Mouse (Mus musculus) layer of hippocampus, adult 8-10 months (tissue): Measurements from ENCODE around the gene Cpne6. TPM values are rescaled to one million over a fixed set of nuclear protein-coding genes. Genes with fewer than 3 reads are reported as not detected.

Experiments used
- DNase-seq, 2 experiments: peaks; one replicate each; pipeline ENCODE4 v3.0.0; 2022; ENCODE audit warnings: low spot score in 2 of 2
- total RNA-seq, 4 experiments: library from RNA; stranded (reverse); gene quantifications; 2 replicates each; pipeline ENCODE4 v1.2.4; 2022

Gene Cpne6
- total RNA-seq, 4 experiments from 2014 or later, result 607 to 653 (median 629) TPM

DNA sequence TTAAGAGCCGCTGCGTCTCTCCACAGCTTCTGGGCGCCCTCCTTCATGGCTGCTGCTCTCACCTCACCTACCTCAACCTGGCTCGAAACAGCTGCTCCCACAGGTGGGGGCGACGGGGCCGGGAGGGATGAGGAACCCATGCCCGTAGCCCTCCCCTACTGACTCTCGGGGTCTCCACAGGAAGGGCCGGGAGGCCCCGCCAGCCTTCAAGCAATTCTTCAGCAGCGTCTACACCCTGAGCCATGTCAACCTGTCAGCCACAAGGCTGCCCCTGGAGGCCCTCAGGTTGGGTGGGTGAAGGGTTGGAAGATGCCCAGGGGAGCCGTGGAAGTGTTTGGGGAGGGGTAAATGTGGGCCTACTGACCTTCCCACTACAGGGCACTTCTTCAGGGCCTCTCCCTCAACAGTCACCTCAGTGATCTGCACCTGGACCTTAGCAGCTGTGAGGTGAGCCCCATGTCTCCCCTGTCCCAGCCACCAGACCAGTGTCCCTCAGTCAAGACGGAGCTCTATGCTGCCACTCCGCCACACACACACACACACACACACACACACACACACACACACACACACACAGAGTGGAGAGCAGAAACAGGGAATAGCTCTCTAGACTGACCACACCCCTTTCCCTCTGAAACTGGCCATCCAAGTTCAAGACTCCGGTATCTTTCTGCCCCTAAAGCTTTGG, 13.3 kb upstream of the Cpne6 start:
- no peak for DNase-seq

DNA sequence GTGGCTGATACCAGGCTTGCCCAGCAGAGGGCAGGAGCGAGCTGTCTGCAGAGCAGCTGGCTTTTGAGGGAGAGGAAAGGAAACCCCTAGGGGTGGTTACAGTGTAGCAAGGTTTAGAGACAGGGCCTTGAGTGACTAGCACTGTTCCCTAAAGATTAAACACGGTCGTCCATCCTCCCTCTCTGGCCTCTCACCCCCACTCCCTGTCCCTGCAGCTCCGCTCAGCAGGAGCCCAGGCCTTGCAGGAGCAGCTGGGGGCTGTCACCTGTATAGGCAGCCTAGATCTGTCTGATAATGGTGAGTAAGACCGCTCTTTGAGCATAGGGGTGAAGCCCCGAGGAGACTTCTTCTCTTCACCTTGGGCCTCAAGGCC, 12.8 kb upstream of the Cpne6 start:
- DNase-seq, result peak in 1 of 2 experiments; percentile 82

DNA sequence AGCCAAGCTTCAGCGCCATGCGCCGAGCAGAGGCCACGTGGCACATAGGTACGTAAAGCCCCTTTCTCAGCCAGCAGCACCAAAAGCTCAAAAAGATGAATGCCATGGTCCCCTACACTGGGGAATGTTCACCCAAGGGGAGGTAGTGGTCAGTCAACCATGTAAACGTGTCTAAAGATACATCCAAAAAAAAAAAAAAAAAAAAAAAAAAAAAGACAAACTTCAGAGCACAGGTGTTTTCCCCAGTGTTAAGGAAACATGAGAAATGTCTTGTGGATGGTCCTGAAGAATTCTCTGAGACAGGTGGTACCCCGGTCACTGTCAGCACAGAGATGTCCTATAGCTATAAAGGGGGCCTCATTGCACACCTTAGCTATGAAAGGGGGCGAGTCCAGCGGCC, 4.6 kb upstream of the Cpne6 start:
- DNase-seq, result no peak

DNA sequence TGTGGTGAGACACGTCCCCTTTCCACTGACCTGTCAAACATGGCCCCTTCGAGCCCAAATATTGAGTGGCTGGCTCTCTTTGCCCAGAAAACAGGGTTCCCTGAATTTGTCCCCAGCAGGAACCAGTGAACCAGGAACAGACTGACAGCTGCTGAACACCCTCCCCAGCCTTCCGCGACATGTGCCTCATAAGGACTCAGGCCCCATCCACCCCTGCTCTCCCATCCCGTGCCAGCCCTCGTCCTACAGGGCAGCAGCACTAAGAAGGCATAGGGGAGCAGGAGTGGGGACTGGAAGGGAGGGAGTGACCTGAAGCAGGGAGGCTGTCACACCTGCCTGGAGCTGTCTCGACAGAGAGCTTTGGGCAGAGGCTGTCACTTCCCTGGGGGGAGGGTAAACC, 2.4 kb upstream of the Cpne6 start:
- no peak for DNase-seq

DNA sequence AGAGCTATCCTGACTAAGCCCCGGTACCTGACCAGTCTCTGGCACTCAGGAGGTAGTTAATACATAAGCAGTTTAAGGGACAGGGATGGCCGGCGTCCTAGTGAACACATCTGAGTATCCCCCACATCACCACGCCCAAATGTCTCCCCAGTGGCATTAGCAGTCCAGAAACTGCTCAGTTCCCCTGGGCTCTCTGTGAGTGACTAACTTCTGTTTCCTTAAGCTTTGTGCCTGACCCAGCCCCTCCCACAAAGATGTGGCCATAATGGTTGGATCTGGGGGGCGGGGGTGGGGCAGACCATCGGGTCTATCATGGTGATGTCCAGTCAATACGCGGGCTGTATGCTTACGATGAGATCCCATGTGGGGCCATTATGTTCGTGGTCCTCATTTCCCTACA, 705 bp upstream of the Cpne6 start:
- DNase-seq, result no peak

DNA sequence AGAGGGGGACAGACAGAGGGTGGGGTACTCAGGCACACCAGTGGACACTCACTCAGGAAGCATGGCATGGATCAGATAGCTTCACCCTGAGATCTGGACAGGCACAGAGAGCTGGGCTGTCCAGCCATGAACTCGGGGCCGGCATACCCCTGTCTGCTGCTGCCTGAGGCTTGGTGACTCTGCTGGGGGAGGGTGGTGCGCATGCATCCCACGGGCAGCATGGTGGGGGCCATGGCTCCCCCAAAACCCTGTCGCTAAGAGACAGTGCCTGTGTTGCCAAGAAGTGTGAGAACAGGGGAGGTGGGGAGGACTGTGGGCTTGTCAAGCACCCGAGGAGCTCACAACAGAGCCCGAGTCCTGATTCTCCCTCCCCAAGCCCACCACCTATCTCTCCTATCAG, 792 bp downstream of the Cpne6 start:
- DNase-seq, result peak; percentile 72 to 80

DNA sequence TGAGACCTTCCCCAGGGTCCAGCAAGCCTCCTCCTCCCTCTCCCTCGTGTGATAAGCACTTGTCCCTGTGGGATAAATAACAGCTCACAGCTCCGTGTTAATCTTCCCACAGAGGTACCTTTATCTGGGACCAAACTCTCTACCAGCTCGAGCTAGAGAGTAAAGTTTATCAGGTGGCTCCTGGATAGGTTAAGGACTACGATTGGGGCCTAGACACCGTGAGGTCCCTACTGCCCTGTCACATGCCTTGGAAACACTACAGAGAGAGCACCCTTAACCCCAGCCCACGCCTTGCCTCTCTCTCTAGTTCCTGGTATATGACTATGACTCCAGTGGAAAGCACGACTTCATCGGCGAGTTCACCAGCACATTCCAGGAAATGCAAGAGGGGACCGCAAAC, 3.7 kb downstream of the Cpne6 start:
- DNase-seq, result no peak

DNA sequence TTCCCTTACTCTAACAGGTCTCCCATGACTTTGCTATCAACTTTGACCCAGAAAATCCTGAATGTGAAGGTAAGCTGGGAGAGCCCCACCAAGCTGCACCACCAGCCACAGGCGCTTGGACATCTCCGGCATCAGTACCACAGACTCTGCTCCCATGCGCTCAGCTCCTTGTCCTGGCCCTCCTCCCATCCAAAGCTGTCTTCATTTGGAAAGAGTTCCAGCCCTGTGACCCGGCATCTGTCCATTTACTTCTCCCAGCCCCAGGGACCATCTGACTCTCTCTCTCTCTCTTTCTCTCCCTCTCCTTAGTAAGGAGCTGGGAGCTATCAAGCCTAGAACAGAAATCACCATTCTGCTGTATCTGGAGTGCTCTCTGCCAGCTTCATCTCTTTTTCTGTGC, 5.6 kb downstream of the Cpne6 start:
- DNase-seq, result no peak

DNA sequence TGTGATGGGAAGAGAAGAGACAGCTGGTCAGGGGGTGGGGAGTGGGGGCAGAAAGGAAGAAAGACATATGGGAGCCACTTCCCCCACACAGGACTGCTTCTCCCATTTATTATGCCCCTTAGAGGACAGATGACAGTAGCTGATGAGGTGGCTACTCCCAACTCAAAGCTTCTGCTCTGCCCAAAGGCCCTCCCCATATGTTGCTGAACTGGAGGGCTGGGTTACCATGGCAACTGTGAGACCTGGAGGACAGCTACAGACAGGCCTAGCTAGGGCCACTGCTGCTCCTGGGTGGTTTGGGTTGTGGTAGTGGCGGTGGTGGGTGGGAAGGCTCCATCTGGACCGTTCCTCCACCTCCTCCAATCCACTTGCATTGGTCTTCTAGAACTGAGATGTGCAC, 8.7 kb downstream of the Cpne6 start:
- peak; percentile 78 for DNase-seq

DNA sequence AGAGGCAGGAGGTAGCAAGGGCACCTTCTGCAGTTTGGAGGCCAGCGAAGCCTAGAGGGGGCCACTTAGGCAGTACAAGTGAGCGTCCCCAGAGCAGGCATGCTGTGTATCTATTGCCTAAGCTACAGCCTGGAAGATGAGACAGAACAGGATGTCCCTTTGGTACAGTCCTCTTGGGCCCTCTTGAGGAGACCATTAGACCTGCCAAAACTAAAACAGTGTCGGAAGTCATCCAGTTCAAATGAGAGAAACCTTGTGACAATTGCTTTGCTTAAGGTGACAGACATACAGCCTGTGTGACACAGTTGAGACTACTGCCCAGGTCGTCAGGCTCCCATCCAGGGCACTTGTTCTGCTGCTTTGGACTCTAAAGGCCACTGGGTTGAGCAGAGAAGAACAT, 9.4 kb downstream of the Cpne6 start:
- DNase-seq, result no peak

DNA sequence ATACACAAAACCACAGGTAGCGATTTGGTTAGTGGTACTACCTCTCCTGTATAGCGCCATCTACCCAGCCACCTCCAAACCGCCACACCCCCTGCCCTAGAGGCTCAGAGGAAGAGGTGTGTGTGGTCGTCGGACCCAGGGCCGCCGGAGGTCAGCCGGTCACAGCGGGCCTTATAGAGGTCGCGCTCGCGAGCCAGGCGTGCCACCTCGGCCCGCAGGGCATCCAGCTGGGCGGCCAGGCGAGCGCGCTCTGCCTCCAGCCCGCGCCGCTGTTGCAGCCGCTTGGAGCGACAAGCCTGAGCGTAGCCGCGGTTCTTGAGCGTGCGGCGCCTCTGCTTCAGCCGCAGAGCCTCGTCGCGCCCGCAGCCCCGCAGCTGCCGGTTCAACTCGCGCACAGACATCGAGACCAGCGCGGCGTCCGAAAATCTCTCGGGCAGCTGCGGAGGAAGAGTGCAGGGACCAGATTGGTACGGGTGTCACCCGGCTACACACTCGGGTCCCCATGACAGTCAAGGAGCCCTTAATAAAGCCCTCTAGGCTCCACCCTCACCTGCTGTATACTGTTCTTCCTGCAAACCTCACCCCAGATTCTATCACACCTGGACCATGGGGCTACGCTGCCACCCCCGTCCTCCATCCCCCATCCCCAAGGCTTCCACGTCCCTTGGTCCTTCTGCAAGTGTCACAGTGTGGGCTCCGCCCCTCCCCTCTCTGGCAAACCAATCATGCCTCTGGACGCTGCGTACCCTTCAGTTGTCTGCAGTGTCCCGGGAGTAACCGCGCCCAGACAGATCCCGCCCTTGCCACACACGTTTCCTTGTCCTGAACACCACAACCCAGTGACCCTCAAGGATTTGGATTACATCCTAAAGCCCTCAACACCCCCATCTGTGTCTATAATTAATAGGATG, 10.5 kb downstream of the Cpne6 start:
- DNase-seq, result no peak

DNA sequence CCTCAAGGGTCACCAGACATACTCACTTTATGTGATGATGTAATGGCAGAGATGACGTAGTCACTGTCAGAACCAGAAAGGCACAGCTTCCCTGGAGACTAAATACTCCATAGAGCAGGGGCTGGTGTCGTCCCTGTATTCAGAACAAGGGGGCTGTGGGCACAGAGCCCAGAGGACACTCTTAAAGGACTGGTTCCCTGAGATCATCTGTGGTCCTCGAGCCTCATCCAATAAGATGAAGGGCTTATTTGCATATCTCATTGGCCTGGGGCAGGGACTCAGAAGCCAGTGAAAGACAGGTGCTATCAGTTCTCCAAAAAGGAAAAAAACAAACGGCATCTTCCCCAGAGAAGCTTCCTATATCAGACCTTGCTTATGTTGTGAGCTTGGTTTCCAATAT, 13.8 kb downstream of the Cpne6 start:
- no peak for DNase-seq

DNA sequence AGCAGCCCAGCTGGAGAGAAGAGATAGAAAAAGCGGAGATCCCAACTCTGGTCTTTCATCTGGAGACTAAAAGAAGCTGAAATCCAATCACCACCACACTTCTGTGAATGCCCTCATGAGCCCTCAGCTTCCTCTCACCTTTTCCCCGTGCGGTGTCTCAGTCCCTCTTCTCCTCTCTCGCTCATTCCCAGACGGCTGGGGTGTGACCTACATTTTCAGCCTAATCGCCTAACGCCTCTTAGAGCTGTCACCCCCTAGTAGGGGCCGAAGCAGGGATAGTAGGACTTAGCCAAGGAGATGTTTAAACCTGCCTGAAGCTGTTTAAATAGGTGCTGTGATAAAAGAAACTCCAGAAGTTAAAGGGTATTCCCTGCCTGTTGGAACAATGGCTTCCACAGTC, 14.5 kb downstream of the Cpne6 start, which contains the start of gene Nrl:
Gene Nrl, minus strand, starts transcription at position 197 of the 400 bp plus-strand sequence.
- DNase-seq, result no peak

DNA sequence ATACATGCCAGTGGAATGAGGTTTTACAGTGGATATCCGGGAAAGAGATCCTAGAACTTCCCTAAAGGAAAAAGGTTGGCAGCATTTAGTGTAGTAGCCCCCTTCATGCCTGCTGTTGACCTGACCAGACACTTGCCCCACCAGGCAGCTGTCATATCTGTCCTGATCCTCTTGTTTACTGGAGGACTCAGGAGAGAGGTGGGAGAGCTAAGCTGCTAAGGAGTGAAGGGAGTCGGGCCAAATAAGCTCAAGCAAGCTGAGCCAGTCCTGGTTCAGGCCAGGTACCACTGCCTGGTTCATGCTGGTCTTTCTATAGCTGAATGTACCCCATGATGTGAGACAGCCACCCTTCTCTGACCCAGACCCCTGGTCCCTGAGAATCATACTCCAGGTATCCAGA, 16.4 kb downstream of the Cpne6 start:
- no peak for DNase-seq

DNA sequence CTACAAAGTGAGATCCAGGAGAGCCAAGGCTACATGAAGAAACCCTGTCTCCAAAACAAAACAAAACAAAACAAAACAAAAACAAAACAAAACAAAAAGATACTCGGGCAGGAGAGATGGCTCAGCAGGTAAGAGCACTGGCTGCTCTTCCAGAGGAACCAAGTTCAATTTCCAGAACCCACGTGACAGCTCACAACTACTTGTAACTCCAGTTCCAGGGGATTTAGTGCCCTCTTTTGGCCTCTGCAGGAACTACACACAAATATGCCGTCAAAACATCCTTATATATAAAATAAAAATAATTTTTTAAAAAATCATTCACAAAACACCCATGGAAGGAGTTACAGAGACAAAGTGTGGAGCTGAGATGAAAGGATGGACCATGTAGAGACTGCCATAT, 17.7 kb downstream of the Cpne6 start:
- no peak for DNase-seq

DNA sequence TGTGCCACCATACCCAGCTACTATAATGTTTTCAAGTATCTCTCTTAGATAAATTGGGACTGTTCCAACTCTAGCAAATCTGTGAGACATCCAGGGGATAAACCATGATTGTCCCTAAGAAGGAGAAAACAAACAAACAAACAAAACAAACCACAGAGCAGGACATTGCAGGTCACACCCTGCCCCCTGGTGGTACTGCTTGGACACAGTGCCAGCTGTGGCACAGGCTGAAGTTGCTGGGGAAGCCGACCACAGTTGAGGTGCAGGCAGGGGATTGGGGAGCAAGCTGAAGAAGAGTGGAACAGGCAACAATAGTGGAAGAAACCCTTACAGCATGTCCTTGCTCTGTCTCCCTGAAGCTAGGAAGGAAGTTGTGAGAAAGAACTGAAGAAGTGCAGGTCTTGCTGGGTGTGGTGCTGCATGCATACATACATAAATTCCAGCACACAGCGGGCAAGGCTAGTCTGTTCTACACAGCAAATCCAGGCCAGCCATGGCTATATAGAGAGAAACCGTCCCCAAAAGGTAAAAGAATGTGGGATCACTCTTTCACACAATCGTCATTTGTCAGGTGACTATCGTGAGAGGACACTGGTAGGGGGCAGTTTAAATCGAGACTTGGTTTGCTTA, 26.0 kb downstream of the Cpne6 start:
- DNase-seq, result no peak

DNA sequence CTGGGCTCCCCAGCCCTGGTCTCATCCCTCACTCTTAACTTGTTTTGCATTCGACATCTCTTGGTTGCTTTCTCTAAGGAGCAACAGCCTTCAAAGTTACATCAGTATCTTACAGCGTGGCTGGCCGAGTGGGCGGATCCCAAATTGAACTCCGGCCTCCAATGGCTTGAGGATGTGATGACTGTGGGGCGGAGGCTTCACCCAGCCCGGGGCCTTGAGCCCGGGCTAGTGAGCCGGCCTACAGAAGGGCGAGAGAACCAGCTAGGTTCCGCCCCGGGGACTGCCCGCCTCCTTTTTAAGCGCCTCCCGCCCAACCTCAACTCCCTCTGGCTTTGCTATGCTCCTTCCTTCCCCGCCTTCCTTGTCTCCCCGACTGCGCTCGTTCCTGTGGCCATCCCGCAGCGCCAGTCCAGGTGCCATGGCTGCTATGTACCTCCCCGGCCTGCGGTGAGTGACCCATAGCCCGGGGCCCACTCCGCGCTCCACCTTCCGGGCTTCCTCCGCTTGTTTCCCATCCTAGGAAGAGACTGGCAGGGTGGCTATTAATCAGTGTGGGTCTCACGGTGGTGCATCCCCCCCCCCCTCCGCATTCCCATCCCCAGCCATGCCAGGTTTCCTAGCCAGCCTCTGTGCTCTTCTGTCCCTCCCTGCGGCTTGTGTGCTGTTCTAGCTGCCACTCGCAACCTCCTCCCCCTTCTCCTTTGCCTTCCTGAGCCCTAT, 30.0 kb downstream of the Cpne6 start, which contains the start of gene Pck2:
Gene Pck2, plus strand, starts transcription at position 200 of the 720 bp plus-strand sequence.
- DNase-seq, result peak; percentile 68 to 72

DNA sequence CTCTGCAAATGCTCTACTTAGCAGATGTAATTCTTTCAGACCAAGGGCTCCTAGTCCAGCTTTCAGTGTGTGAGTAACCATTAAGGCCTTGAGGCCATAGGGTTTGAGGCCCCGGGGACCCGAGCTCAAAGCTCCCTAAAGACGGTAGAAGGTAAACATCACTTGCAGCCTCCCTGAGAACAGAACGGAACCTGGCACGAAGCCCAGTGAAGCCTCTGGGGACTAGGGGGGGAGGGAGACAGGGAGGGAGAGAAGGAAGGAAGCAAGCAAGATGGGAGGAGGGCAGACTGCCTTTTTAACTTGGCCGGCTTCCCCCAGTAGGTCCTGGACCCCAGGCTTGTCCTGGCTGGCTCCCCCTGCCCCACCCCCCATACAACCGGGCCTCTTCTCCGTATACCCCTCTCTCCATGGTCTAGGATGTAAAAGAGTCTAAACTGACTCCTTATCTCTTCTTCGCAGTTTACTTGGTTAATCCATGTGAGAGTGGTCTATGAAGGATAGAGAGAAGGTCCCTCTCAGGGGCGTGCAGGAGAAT, 30.6 kb downstream of the Cpne6 start:
- peak; percentile 58 to 64 for DNase-seq

DNA sequence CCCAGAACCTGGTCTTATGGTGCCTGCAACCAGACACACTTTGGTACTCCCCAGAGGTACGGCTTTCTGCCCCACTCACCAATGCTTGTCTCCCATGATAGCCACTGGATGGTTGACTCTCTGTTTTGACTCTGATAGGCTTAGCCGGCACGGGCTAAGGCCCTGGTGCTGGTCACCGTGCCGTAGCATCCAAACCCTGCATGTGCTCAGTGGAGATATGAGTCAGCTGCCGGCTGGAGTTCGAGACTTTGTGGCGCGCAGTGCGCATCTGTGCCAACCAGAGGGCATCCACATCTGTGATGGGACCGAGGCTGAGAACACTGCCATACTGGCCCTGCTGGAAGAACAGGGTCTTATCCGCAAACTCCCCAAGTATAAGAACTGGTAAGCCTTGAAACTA, 32.0 kb downstream of the Cpne6 start:
- DNase-seq, result no peak

DNA sequence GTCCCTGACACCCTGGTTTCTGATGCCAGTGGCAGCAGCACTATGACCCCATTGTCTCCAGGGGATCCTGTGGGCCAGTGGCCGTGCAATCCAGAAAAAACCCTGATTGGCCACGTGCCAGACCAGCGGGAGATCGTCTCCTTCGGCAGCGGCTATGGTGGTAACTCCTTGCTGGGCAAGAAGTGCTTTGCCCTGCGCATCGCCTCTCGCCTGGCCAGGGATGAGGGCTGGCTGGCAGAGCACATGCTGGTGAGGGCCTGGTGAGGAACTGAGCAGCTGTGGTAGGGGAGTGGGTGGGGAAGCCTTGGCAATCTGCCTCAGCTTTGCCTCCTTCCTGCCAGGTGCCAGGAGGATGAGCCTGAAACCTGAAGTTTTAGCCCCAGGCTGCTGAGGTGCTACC, 34.1 kb downstream of the Cpne6 start:
- DNase-seq, result no peak

DNA sequence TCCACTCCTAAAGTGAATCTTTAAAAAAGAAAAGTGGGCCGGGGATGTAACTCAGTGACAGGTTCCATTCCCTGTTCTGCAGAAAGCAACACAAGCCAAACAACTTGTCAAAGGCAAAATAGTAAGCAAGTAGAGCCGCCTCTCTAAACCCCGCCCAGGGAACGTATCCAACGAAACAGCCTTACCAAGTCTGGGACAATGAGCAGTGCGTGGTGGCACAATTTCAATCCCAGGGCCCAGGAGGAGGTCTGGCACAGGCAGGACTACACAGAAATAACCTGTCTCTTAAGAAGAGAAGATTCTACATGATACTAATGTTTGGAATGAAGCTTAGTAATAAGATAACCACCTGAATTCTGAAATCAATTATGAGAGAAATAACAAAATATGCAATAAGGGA, 39.9 kb downstream of the Cpne6 start:
- no peak for DNase-seq
